Mouse (Mus musculus): Measurements from ENCODE around the gene Slc6a13. TPM values are rescaled to one million over a fixed set of nuclear protein-coding genes. Genes with fewer than 3 reads are reported as not detected.
A peak's percentile ranks its signal among the peaks of the same experiment; 100 is the strongest.

Gene Slc6a13
- polyA plus RNA-seq, 1 experiment from 2014 or later = 3.2 TPM

- Histone ChIP-seq H3K4me3 (ENCODE audit: low read depth, low read length) (no peak overlapping the region), H3K4me1 (ENCODE audit: control insufficient read depth, insufficient read depth, low read length) (no peaks in the 10 kb centered on the region), H3K4me2 (no peak overlapping the region), H3K27ac (ENCODE audit: low read depth, low read length) (no peak overlapping the region), H3K27me3 (ENCODE audit: control insufficient read depth, insufficient read depth, low read length) (no peaks in the 10 kb centered on the region), H3K36me3 (ENCODE audit: control insufficient read depth, insufficient read depth, low read length) (no peaks in the 10 kb centered on the region), H3K9ac (ENCODE audit: low read length) (no peak overlapping the region), H3K9me3 (ENCODE audit: control insufficient read depth, low read length) (no peaks in the 10 kb centered on the region)
- 68% methylated on average over 6 of the region's 6 CpGs for WGBS
- ATAC-seq (ENCODE audit: low FRiP score) (no peak), DNase-seq (ENCODE audit: low spot score, missing footprints) (no peak)
Measured at GRCm38 (mm10) chr6:121319099-121319498, 19.1 kb downstream of the Slc6a13 start.

- Histone ChIP-seq H3K27ac (ENCODE audit: low read depth, low read length) (no peak overlapping the region), H3K4me1 (ENCODE audit: control insufficient read depth, insufficient read depth, low read length) (no peaks in the 10 kb centered on the region), H3K4me2 (no peak overlapping the region), H3K27me3 (ENCODE audit: control insufficient read depth, insufficient read depth, low read length) (no peaks in the 10 kb centered on the region), H3K4me3 (ENCODE audit: low read depth, low read length) (no peak overlapping the region), H3K9ac (ENCODE audit: low read length) (no peak overlapping the region), H3K9me3 (ENCODE audit: control insufficient read depth, low read length) (no peaks in the 10 kb centered on the region), H3K36me3 (ENCODE audit: control insufficient read depth, insufficient read depth, low read length) (no peaks in the 10 kb centered on the region)
- ATAC-seq (ENCODE audit: low FRiP score) (no peak), DNase-seq (ENCODE audit: low spot score, missing footprints) (no peak)
- 88% methylated on average over 9 of the region's 9 CpGs for WGBS
Measured at GRCm38 (mm10) chr6:121322381-121323110, 22.5 kb downstream of the Slc6a13 start.

GRCm38 (mm10) chr6:121325298-121325697, 25.3 kb downstream of the Slc6a13 start:
- Histone ChIP-seq H3K4me3 (ENCODE audit: low read depth, low read length) (no peak overlapping the region), H3K36me3 (ENCODE audit: control insufficient read depth, insufficient read depth, low read length) (no peaks in the 10 kb centered on the region), H3K4me2 (no peak overlapping the region), H3K27me3 (ENCODE audit: control insufficient read depth, insufficient read depth, low read length) (no peaks in the 10 kb centered on the region; the same call in 1 of the 2 replicates), H3K9ac (ENCODE audit: low read length) (no peak overlapping the region), H3K4me1 (ENCODE audit: control insufficient read depth, insufficient read depth, low read length) (peaks cover 8% of the 10 kb centered on the region), H3K27ac (ENCODE audit: low read depth, low read length) (no peak overlapping the region), H3K9me3 (ENCODE audit: control insufficient read depth, low read length) (no peaks in the 10 kb centered on the region)
- ATAC-seq (ENCODE audit: low FRiP score) (no peak), DNase-seq (ENCODE audit: low spot score, missing footprints) (no peak)
- 89% methylated on average over 2 of the region's 3 CpGs for WGBS

GRCm38 (mm10) chr6:121325740-121326139, 25.7 kb downstream of the Slc6a13 start:
- H3K9ac ChIP-seq (ENCODE audit: low read length) = no peak overlapping the region
- no peak overlapping the region for H3K27ac ChIP-seq (ENCODE audit: low read depth, low read length)
- H3K9me3 ChIP-seq (ENCODE audit: control insufficient read depth, low read length) = no peaks in the 10 kb centered on the region
- DNase-seq (ENCODE audit: low spot score, missing footprints) (no peak), ATAC-seq (ENCODE audit: low FRiP score) (no peak)
- no peaks in the 10 kb centered on the region for H3K36me3 ChIP-seq (ENCODE audit: control insufficient read depth, insufficient read depth, low read length)
- H3K4me2 ChIP-seq = no peak overlapping the region
- no peaks in the 10 kb centered on the region; the same call in 1 of the 2 replicates for H3K27me3 ChIP-seq (ENCODE audit: control insufficient read depth, insufficient read depth, low read length)
- peaks cover 8% of the 10 kb centered on the region for H3K4me1 ChIP-seq (ENCODE audit: control insufficient read depth, insufficient read depth, low read length)
- H3K4me3 ChIP-seq (ENCODE audit: low read depth, low read length) = no peak overlapping the region
- 77% methylated on average over 9 of the region's 9 CpGs for WGBS

- 65% methylated on average over 10 of the region's 10 CpGs for WGBS
- no peak overlapping the region for H3K4me3 ChIP-seq (ENCODE audit: low read depth, low read length)
- H3K9me3 ChIP-seq (ENCODE audit: control insufficient read depth, low read length) = no peaks in the 10 kb centered on the region
- H3K9ac ChIP-seq (ENCODE audit: low read length) = no peak overlapping the region
- peaks cover 8% of the 10 kb centered on the region for H3K4me1 ChIP-seq (ENCODE audit: control insufficient read depth, insufficient read depth, low read length)
- ATAC-seq (ENCODE audit: low FRiP score) (no peak), DNase-seq (ENCODE audit: low spot score, missing footprints) (no peak)
- no peak overlapping the region for H3K4me2 ChIP-seq
- H3K27me3 ChIP-seq (ENCODE audit: control insufficient read depth, insufficient read depth, low read length) = no peaks in the 10 kb centered on the region; the same call in 1 of the 2 replicates
- no peak overlapping the region for H3K27ac ChIP-seq (ENCODE audit: low read depth, low read length)
- H3K36me3 ChIP-seq (ENCODE audit: control insufficient read depth, insufficient read depth, low read length) = no peaks in the 10 kb centered on the region
Measured at GRCm38 (mm10) chr6:121326486-121327069, 26.6 kb downstream of the Slc6a13 start.

- no peak for ATAC-seq (ENCODE audit: low FRiP score)
Measured at GRCm38 (mm10) chr6:121328417-121328884, 28.4 kb downstream of the Slc6a13 start.

GRCm38 (mm10) chr6:121329848-121330508, 30.0 kb downstream of the Slc6a13 start:
- WGBS = 9% methylated on average over 10 of the region's 10 CpGs
- Histone ChIP-seq H3K27ac (ENCODE audit: low read depth, low read length) (no peak overlapping the region), H3K4me3 (ENCODE audit: low read depth, low read length) (no peak overlapping the region), H3K36me3 (ENCODE audit: control insufficient read depth, insufficient read depth, low read length) (no peaks in the 10 kb centered on the region), H3K4me2 (no peak overlapping the region; the same call in 1 of the 2 replicates), H3K9me3 (ENCODE audit: control insufficient read depth, low read length) (no peaks in the 10 kb centered on the region), H3K27me3 (ENCODE audit: control insufficient read depth, insufficient read depth, low read length) (no peaks in the 10 kb centered on the region; the same call in 1 of the 2 replicates), H3K4me1 (ENCODE audit: control insufficient read depth, insufficient read depth, low read length) (peaks cover 8% of the 10 kb centered on the region), H3K9ac (ENCODE audit: low read length) (0 out of 2 replicates have a peak overlapping the region, but pooled peaks have one; percentile 9)
- peak; percentile 71 for ATAC-seq (ENCODE audit: low FRiP score)
- DNase-seq (ENCODE audit: low spot score, missing footprints) = peak; percentile 90

More at GRCm38 (mm10) chr6:121328417-121328884, 28.4 kb downstream of the Slc6a13 start:
- 58% methylated on average over 9 of the region's 9 CpGs for WGBS
- Histone ChIP-seq H3K27me3 (ENCODE audit: control insufficient read depth, insufficient read depth, low read length) (no peaks in the 10 kb centered on the region; the same call in 1 of the 2 replicates), H3K9me3 (ENCODE audit: control insufficient read depth, low read length) (no peaks in the 10 kb centered on the region), H3K9ac (ENCODE audit: low read length) (no peak overlapping the region), H3K36me3 (ENCODE audit: control insufficient read depth, insufficient read depth, low read length) (no peaks in the 10 kb centered on the region), H3K4me1 (ENCODE audit: control insufficient read depth, insufficient read depth, low read length) (peaks cover 8% of the 10 kb centered on the region), H3K4me3 (ENCODE audit: low read depth, low read length) (no peak overlapping the region), H3K27ac (ENCODE audit: low read depth, low read length) (no peak overlapping the region), H3K4me2 (no peak overlapping the region)
- no peak for DNase-seq (ENCODE audit: low spot score, missing footprints)

- Histone ChIP-seq H3K4me1 (ENCODE audit: control insufficient read depth, insufficient read depth, low read length) (no peaks in the 10 kb centered on the region), H3K36me3 (ENCODE audit: control insufficient read depth, insufficient read depth, low read length) (no peaks in the 10 kb centered on the region), H3K9ac (ENCODE audit: low read length) (no peak overlapping the region), H3K27me3 (ENCODE audit: control insufficient read depth, insufficient read depth, low read length) (no peaks in the 10 kb centered on the region), H3K9me3 (ENCODE audit: control insufficient read depth, low read length) (no peaks in the 10 kb centered on the region), H3K4me2 (no peak overlapping the region), H3K4me3 (ENCODE audit: low read depth, low read length) (no peak overlapping the region), H3K27ac (ENCODE audit: low read depth, low read length) (no peak overlapping the region)
- ATAC-seq (ENCODE audit: low FRiP score) = no peak
- 91% methylated on average over 9 of the region's 9 CpGs for WGBS
- no peak for DNase-seq (ENCODE audit: low spot score, missing footprints)
Measured at GRCm38 (mm10) chr6:121335841-121336240, 35.8 kb downstream of the Slc6a13 start.

- Histone ChIP-seq H3K4me1 (ENCODE audit: control insufficient read depth, insufficient read depth, low read length) (no peaks in the 10 kb centered on the region), H3K4me3 (ENCODE audit: low read depth, low read length) (no peak overlapping the region), H3K9me3 (ENCODE audit: control insufficient read depth, low read length) (no peaks in the 10 kb centered on the region), H3K36me3 (ENCODE audit: control insufficient read depth, insufficient read depth, low read length) (no peaks in the 10 kb centered on the region), H3K27me3 (ENCODE audit: control insufficient read depth, insufficient read depth, low read length) (no peaks in the 10 kb centered on the region), H3K9ac (ENCODE audit: low read length) (no peak overlapping the region), H3K27ac (ENCODE audit: low read depth, low read length) (no peak overlapping the region), H3K4me2 (no peak overlapping the region)
- ATAC-seq (ENCODE audit: low FRiP score) (no peak), DNase-seq (ENCODE audit: low spot score, missing footprints) (no peak)
- WGBS = 74% methylated on average over 8 of the region's 8 CpGs
Measured at GRCm38 (mm10) chr6:121336558-121336957, 36.5 kb downstream of the Slc6a13 start.
